Mouse (Mus musculus) adrenal gland, adult (tissue): ENCODE data around the gene Smg6.

Experiments used
- DNase-seq, 2 experiments: peaks; one replicate each; pipeline ENCODE4 v3.0.0; 2022 to 2023; ENCODE audit warnings: low spot score in 1 of 2; ENCODE audit not compliant: inconsistent age in 2 of 2

The Smg6 gene

GRCm38 (mm10) chr11:75184986-75185385, 259.4 kb downstream of the Smg6 start:
- no peak for DNase-seq

- DNase-seq = peak in 1 of 2 experiments; percentile 75
These were observed 264.2 kb downstream of the Smg6 start for GRCm38 (mm10) chr11:75189713-75190370.

GRCm38 (mm10) chr11:75190371-75190724, 264.7 kb downstream of the Smg6 start:
- DNase-seq = peak; percentile 91 to 95

- DNase-seq = peak in 1 of 2 experiments; percentile 52
These were observed 265.4 kb downstream of the Smg6 start, which contains the start of gene Dph1 for GRCm38 (mm10) chr11:75190905-75191441. Dph1 (minus strand) TSS chr11:75191241.

- no peak for DNase-seq
These were observed 266.2 kb downstream of the Smg6 start for GRCm38 (mm10) chr11:75191841-75192240.

GRCm38 (mm10) chr11:75192336-75193214, 267.0 kb downstream of the Smg6 start:
- DNase-seq = peak; percentile 91 to 95

GRCm38 (mm10) chr11:75193256-75194071, 267.8 kb downstream of the Smg6 start, which contains the start of gene Rtn4rl1:
Rtn4rl1 (plus strand) TSS chr11:75193783.
- peak; percentile 91 to 96 for DNase-seq

- DNase-seq = peak in 1 of 2 experiments; percentile 60
These were observed 268.7 kb downstream of the Smg6 start for GRCm38 (mm10) chr11:75194121-75194849.

GRCm38 (mm10) chr11:75194850-75195461, 269.3 kb downstream of the Smg6 start:
- DNase-seq = peak; percentile 72 to 84

GRCm38 (mm10) chr11:75196131-75196530, 270.5 kb downstream of the Smg6 start:
- no peak for DNase-seq

- DNase-seq = no peak
These were observed 272.3 kb downstream of the Smg6 start for GRCm38 (mm10) chr11:75197956-75198355.

GRCm38 (mm10) chr11:75198792-75199191, 273.2 kb downstream of the Smg6 start:
- DNase-seq = no peak

GRCm38 (mm10) chr11:75199951-75200350, 274.3 kb downstream of the Smg6 start:
- peak; percentile 69 to 87 for DNase-seq

- DNase-seq = no peak
These were observed 275.3 kb downstream of the Smg6 start for GRCm38 (mm10) chr11:75200935-75201334.

- no peak for DNase-seq
These were observed 276.1 kb downstream of the Smg6 start for GRCm38 (mm10) chr11:75201721-75202120.

GRCm38 (mm10) chr11:75203926-75204325, 278.3 kb downstream of the Smg6 start:
- no peak for DNase-seq

GRCm38 (mm10) chr11:75204472-75204871, 278.8 kb downstream of the Smg6 start:
- no peak for DNase-seq

GRCm38 (mm10) chr11:75206347-75206746, 280.7 kb downstream of the Smg6 start:
- no peak for DNase-seq

GRCm38 (mm10) chr11:75209363-75209762, 283.7 kb downstream of the Smg6 start:
- DNase-seq = no peak

GRCm38 (mm10) chr11:75210093-75210492, 284.5 kb downstream of the Smg6 start:
- DNase-seq = no peak
